Mouse (Mus musculus) retina, postnatal 7 days (tissue): ENCODE measurements around the gene Glrx2.
"Not testable (repeated sequence)": the region's sequence is repeated elsewhere in the genome, so short reads cannot be mapped to it uniquely, and the experiment has no call there.

Experiments
- DNase-seq: peaks from one replicate; pipeline ENCODE4 v3.0.0-alpha.2; 2012; ENCODE audit warnings: low read depth, low spot score

Glrx2 gene

DNA sequence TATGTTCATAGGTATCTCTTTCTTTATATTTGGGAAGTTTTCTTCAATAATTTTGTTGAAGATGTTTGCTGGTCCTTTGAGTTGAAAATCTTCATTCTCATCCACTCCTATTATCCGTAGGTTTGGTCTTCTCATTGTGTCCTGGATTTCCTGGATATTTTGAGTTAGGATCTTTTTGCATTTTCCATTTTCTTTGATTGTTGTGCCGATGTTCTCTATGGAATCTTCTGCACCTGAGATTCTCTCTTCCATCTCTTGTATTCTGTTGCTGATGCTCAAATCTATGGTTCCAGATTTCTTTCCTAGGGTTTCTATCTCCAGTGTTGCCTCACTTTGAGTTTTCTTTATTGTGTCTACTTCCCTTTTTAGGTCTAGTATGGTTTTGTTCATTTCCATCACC is at the start of gene Glrx2:
Glrx2 (plus strand) TSS at position 301 of the 400 bp plus-strand sequence.
- not testable (repeated sequence) for DNase-seq

DNA sequence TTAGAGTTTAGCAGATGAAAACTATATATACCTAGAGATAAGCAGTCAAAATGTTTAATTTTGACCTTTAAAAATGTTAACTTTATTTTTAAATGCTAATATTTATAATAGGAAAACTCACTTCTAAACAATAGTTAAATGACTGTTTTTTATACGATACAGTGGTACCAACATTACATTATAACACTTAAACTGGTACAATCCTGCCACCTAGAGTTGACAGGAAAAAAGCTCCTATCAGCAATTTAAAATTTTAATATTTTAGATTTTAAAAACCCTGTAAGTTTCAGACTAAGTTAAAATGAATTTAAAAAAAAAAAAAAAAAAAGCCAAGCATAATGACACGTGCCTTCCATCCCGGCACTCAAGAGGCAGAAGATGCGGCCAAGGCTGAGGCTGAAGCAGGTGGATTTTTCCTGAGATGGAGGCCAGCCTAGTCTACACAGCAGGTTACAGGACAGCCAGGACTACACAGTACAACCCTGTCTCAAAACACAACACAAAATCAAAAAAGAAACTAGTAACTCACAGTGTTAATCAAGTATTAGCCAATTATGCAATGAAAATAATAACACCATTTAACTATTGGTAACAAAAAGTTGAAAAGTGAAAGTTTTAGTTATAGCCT is 40.3 kb upstream of the Glrx2 start:
- no peak for DNase-seq

DNA sequence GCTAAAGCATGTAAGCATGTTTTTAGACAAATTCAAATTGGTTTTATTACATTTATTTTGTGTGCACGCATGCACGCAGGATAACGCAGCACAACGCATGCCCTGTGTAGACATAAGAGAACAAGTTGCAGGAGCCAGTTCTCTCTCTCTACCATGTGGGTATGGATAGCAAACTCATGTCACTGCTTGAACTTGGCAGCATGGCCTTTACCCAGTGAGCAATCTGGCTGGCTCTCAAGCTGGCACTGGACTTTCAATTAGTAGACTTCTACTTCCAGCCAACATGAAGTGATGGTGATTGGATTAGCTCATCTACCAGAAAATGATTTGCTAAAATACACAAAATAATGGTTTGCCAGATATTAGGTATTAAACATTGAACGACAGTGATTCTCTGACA is 35.0 kb upstream of the Glrx2 start:
- DNase-seq, result no peak

DNA sequence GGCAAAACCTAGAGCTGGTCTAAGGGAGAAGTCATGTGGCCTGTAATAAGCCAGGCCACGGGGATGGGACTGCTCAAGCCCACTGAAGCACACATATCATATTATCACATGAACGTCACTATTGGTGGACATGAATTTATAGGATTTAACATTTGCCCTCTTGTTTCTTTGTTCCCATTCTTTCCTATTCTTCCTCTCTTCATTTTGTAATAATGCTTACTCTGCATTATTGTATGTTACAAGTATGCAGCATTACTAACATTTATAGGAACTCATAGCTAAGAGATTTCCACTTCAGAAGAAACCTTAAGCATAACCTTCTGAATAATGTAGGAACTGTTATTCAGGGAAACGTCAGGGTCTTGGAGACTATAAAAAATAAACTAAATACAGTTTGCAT is 31.3 kb upstream of the Glrx2 start:
- DNase-seq, result no peak

DNA sequence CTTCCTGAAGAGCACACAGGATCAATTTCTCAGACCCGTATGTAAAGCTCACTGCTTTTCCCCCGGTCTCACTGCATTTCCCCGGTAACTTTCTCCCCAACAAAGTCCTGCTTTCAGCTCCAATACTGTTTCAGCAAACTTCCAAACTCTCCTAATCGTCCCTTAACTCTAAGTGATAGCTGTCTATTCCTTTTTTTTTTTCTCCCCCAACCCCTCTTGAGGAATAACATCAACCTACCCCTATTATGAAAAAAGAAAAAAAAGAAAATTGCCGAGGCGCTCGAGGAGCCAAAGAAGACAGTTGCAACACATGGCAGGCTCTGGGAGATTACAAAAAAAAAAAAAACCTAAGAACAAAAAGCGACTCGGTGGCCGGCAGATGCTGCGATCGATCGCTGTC is 14.4 kb upstream of the Glrx2 start:
- DNase-seq, result no peak

DNA sequence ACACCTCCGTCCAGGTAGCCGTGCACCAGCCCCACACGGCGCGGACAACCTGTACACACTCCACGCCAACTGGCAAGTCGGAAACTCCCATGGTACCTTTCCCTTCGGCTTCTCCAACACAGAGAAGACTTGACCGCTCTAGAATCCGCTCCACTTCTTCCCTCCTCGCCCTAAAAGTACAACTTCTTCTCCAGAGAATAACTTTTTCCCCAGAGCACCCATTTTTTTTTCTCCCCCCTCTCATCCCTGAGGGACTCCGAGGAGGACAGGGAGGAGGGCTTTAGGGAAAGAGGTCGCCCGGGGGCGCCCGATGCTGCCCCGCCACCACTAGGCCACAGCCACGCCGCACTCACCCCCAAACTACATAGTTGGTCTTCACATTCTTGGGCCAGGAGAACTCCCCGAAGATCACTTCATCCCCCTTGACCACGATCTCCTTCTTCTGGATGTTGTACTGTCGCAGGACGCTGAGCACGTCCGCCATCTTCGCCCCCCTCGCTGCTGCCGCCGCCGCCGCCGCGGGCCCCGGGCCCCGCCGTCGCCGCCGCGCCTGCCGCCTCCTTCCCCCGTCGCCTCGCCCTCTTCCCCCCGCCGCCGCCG is 13.9 kb upstream of the Glrx2 start:
- no peak for DNase-seq

DNA sequence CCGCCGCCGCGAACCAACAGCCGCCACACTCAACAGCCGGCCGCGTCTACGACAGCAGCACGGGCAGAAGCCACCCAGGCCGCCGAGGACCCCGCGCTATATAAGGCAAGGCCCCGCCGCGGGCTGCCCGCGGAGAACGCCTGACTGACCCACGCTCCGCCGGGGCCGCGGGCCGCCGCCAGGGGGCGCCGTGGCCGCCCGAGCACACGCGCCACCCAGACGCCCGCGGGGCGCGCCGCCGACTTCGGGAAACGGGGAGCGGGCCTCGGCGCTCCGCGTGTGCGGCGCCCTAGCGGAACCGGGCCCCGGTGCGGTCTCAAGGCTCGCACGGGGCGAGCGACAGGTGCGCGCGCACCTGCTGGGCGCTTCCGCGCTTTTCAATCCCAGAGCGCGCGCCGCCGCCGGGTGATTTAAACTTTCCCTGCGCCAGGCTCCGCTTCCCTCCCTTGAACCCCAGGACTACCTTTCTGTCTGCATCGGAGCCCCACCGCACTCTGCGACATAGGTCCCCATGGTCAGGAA is 13.3 kb upstream of the Glrx2 start, which contains the start of gene Cdc73:
Cdc73 (minus strand) TSS at position 153 of the 522 bp plus-strand sequence.
- peak; percentile 88 for DNase-seq

DNA sequence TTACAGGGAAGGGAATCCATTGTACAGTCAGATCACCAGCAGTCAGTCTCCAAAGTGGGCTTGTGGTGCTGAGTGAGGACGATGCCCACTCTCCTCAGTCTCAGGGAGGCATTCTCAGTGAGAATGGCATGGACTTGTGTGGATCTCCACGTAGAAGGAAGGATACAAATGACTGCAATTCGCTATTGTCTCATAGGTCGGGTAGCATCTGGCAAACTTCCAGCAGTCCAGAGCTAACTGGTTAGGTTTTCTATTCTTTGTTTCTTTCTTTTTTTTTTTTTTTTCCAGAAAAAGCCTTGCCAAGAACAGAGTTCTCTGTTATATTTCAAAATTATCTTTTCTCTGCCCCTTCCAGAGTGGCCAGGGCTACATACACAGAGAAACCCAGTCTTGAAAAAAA is 9.1 kb upstream of the Glrx2 start:
- no peak for DNase-seq

DNA sequence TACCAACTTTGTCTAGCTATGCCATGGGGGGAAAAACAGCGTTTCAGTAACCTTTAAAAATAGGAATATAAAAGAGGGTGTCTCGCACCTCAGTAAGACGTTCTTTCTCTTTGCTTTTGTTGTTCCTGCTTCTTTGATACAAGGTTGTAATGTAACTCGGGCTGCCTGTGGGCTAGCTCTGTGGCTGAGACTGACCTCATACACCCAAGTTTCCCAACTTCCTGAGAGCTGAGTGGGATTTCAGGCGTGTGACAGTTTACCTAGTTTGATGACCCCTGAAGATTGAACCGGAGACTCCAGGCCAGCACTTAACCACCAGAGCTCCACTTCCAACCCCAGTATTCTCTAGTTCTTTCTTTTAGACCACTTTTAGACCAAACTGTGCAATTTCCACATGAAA is 7.8 kb upstream of the Glrx2 start:
- DNase-seq, result no peak

DNA sequence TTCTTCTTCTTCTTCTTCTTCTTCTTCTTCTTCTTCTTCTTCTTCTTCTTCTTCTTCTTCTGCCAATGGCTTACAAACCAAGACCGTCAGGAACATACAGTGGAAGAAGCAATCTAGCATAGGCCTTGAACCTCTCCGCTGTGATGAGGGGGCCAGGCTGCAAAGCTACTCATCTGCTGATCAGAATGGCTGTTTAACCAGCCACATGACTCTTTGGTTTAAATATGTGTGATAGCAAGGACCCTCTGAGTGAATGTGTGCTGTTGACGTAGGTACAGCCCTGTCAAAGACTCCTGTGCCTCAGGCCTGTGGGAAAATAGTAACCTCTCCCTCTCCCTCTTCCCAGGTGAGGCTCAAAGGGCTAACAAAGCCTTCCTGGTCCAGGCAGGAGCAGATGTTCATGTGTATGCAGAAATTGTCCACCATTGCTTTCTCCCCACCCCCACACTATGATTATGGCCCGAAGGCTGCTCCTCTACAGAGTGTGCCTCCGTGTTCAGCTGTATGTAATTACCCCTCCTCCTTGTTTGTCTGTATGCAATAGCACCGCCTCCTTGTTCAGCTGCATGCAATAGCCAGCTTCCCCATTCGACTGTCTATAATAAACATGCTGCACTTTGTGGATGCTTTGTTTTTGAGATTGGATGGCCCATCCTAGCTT is 6.0 kb upstream of the Glrx2 start:
- DNase-seq, result no peak

DNA sequence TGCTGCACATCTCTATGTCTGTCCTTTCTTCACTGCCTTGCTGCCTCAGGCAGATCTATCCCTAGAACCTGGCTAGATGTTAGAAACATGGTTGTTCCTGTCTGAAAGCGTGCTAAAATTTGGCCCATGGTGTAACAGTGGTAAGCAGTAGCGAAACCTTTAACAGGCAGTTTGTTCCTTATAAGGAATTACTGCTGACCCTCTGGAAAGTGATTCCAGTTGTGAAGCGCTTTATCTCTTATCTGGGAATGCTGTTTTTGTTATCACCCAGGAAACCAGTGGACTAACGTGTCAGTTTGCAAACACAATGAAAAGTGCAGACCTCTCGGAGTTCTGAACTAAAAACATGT is 5.5 kb upstream of the Glrx2 start:
- no peak for DNase-seq

DNA sequence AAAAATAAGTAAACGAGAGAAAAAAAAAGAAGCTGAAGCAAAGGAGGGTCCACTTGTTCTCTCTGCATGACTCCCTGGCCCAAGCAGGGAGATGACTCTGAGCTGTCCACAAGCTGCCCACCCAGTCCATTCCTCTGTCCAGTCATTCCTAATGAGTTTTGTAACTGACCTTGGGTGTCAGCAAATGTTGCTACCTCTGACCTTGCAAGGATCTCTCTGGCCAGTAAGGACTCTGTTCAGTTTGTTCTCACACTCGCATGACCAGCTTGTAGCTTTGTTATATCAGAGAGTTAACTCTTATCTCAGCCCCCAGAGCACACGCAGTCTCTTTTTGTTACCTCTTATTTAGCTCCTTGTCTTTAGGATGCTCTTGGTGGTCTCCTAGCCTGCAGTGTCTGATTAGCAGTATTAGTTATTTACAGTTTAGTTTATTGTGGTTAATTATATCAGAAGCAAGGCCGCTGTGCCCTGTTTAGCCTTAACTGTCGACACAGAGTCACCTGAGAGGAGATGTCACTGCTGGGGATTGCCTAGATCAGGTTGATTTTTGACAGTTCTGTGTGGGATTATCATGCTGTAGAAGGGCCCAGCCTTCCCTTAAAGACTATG is 8.4 kb downstream of the Glrx2 start:
- no peak for DNase-seq

DNA sequence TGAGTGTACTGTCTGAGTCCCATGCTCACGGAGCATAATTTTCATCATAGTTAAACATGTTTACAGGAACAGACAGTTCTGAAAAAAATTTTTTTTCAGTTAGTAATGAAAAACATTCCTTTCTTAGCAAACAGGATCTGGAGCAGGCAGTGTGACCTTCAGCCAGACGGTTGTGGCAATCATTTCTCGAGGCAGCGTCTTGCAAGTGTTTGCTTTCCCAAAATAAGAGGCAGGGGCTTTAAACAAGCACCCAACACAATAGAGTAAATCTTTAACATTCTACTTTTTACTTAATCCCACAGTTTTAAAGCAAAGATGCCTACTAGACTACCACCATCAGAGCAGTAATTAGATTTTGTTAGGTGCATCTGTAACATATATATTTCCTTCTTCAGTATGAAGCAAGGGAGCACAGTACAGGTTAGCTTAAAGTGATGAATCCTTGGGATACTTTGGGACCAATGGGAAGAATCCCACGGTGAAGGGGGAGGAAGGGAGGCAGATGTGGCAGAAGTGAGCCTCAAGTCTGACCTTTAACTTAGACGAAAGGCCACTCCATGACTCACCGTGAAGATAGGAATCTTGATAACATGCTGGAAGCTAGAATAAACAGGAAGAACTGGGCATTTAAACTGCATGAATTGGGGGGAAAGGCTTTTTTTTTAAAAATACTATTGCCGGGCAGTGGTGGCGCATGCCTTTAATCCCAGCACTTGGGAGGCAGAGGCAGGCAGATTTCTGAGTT is 11.7 kb downstream of the Glrx2 start:
- no peak for DNase-seq

DNA sequence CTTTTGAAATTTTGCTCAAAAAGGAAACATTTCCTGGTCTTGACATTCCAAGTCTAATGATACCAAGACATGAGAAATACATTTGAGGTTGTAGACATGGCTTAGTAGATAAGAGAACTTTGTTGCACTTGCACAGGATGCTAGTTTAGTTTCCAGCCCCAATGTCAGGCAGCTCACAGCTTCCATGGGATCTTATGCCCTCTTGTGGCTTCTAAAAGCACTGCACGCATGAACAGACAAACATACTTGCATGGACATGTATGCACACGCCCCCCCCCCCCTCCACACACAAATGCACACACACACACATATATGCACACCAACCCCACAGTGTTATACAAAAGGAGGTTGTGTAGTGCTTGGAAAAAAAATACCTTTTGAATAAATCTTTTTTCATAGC is 14.8 kb downstream of the Glrx2 start:
- no peak for DNase-seq

DNA sequence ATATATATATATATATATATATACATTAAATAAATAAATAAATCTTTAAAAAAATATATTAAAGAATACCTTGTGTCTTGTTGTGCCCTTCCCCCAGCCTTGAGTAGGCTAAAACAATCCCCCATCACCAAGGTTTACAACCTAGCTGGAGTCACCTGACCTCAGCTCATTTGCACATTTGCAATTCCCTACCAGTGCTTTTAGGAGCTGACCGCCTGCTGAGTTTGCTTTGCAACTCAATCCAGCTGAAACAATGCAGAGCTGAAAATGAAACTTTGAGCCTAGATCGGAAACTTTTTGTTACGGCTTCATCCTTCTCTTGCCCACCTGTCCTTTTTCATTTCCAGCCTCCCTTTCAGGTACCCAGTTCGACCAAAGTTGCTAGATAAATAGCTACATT is 15.6 kb downstream of the Glrx2 start:
- DNase-seq, result no peak

DNA sequence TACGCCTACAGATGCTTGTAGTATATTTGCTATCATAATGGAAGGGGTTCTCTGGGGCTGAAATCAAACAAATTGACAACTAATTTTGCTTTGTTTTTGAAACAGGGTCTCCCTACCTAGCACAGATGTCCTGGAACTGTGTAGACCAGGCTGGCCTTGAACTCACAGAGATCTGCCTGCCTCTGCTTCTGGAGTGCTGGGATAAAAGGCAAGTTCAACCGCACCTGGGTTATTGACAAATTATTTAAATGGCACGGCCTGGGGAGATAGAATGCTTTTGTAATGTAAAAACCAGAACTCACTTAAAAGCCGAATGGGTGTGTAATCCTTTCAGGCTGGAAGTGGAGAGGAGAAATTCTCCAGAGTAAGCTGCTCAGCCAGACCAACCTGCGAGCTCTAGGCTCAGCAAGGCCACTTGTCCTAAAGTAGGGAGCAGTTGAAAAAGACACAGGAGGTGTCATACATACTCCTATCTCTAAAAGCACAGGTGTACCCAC is 17.8 kb downstream of the Glrx2 start:
- no peak for DNase-seq

DNA sequence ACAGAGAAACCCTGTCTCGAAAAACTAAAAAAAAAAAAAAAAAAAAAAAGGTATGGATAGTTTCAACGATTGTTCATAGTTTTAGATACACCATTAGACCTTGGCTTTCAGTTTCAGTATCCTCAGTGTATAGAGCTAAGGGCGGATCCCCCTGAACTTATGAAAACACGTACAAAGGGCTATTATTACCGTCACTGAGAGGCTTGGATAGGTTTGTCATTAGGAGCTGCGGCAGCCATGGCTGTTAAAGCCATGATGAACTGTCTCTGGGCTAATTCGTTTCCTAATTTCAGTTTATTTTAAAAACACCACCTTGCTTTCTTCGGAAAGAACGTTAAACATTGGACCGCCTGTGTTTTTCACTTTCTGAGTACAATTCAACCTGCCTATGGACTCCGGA is 22.7 kb downstream of the Glrx2 start:
- no peak for DNase-seq

DNA sequence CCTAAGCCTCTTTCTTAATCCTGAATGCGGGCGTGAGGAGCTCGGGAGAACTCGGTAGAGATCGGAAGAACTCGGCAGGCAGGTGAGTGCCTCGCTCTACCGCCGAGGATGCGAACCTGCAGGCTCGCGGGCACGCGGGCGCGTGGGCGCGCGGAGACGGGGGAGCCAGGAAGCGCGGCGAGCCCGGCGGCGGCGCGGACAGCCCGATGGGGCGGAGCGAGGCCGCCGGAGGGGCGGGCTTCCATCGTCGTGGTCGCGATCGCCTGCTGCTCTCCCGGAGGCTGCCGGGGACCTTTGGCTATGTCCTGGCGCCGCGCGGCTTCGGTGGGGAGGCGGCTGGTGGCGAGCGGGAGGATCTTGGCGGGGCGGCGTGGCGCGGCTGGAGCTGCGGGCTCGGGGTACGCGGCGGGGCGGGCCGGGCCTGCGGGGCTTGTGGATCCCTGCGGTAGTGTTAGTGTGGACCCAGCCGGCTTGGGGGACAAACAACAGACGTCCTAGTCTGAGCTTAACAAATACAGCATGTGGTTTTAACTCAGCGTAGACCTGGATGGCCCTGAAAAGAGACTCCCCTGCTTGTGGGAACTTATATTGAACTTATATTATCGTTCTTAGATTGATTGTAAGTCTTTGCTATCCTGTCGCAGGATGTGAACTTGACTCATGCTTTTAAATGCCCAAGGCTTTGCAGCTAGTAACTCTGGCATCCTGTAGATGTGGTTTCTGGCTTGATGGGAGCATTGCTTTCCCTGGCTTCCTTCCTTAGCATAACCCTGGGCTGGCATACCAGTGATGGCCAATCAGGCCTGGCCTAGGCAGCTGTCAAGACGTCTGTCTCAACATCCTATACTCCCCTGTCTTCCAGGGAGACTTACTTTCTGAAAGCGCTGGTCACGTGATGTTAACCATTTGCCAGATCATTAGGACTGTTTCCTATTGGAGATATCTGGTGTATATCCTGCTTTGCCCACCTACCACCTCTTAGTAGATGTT is 23.5 kb downstream of the Glrx2 start:
- peak; percentile 67 for DNase-seq

DNA sequence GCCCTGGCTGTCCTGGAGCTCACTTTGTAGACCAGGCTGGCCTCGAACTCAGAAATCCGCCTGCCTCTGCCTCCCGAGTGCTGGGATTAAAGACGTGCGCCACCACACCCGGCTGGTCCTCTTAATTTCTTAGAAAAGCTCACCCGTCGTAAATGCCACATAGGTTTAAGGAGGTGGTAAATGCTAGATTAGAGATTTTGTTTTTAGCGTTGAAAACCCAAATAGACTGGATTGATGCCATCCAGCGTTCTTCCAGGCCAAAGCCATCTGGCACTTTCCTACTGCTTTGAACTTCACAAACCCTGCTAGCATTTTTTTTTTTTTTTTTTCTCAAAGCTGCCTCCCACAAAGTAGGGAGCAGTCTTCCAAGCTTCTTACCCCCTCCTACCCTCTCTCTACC is 24.4 kb downstream of the Glrx2 start:
- DNase-seq, result no peak

DNA sequence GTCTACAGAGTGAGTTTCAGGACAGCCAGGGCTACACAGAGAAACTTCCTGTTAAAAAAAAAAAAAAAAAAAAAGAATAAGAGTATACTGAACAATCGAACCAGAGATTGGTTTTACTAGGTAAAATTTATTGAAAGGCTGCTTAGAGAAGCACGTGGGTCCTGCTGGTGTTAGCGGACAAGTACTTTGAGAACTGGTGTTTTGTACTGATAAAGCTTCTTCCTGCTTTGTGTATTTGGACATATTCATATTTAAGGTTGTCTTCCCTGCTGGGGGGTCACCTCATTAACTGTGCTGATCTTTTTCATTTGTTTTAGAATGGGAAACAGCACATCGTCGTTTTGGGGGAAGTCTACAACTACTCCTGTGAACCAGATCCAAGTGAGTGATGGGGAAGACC is 25.2 kb downstream of the Glrx2 start:
- no peak for DNase-seq

DNA sequence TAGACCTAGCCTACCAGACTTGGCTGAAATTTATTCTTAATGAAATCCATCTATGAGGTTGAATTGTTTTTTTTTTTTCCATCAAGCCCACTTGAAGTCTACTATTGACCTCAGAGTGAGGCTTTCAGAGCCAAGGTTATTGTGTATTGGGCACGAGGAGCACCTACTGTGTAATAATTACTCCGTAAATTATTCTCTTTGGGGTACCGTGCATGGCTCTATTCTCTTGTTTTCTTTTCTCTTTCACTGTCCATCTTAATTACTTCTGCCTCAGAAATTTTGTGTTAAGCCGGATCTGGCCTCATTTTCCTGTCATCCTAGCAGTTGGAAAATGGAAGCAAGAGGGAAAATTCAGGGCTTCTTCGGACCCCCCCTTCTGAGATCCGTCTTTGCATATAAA is 26.0 kb downstream of the Glrx2 start:
- DNase-seq, result no peak
